Mouse (Mus musculus) monocyte, adult 5-6 weeks (primary cell): ENCODE results near the gene Samd14. TPM values are rescaled to one million over a fixed set of nuclear protein-coding genes. Genes with fewer than 3 reads are reported as not detected.

Source experiments
- ATAC-seq: fragments of 153-309, 156-312 bp; replicated peaks from 2 replicates; pipeline ENCODE4 v1.8.0; 2017; ENCODE audit warnings: mild to moderate bottlenecking; ENCODE audit not compliant: low TSS enrichment, insufficient number of reproducible peaks, severe bottlenecking, poor library complexity, low FRiP score
- total RNA-seq: library from RNA; stranded (forward); fragments of 200-1000, 200-491, 200-594 nt; gene quantifications from 3 replicates; pipeline ENCODE4 v1.2.3, GENCODE M21; 2017

Samd14 gene
- total RNA-seq, 1 experiment from 2014 or later, result 0.38 TPM

- ATAC-seq, result no peak
Measured at GRCm38 (mm10) chr11:95025227-95026012, 15.7 kb downstream of the Samd14 start.

- no peak for ATAC-seq
Measured at GRCm38 (mm10) chr11:95026090-95026542, 16.4 kb downstream of the Samd14 start.

GRCm38 (mm10) chr11:95026849-95027248, 17.2 kb downstream of the Samd14 start:
- no peak for ATAC-seq

- ATAC-seq, result no peak
Measured at GRCm38 (mm10) chr11:95027850-95028470, 18.3 kb downstream of the Samd14 start.

GRCm38 (mm10) chr11:95032945-95033344, 23.3 kb downstream of the Samd14 start:
- no peak for ATAC-seq

GRCm38 (mm10) chr11:95033617-95034016, 23.9 kb downstream of the Samd14 start:
- no peak for ATAC-seq

GRCm38 (mm10) chr11:95034902-95035301, 25.2 kb downstream of the Samd14 start:
- ATAC-seq, result no peak

GRCm38 (mm10) chr11:95036521-95036920, 26.8 kb downstream of the Samd14 start:
- no peak for ATAC-seq

- ATAC-seq, result no peak
Measured at GRCm38 (mm10) chr11:95037306-95037705, 27.6 kb downstream of the Samd14 start.

GRCm38 (mm10) chr11:95038156-95038817, 28.6 kb downstream of the Samd14 start:
- no peak for ATAC-seq

GRCm38 (mm10) chr11:95038818-95039655, 29.4 kb downstream of the Samd14 start:
- no peak for ATAC-seq

- ATAC-seq, result no peak
Measured at GRCm38 (mm10) chr11:95039766-95040165, 30.1 kb downstream of the Samd14 start.

GRCm38 (mm10) chr11:95040491-95041138, 30.9 kb downstream of the Samd14 start:
- no peak for ATAC-seq

- peak; percentile 96 for ATAC-seq
Measured at GRCm38 (mm10) chr11:95041139-95041609, 31.5 kb downstream of the Samd14 start, which contains the start of gene Pdk2. Gene Pdk2 (minus strand): TSS chr11:95041354.

GRCm38 (mm10) chr11:95042096-95042495, 32.4 kb downstream of the Samd14 start:
- peak; percentile 48; the same call in 1 of the 2 replicates for ATAC-seq

- no peak for ATAC-seq
Measured at GRCm38 (mm10) chr11:95043060-95043459, 33.4 kb downstream of the Samd14 start.

GRCm38 (mm10) chr11:95043608-95044007, 33.9 kb downstream of the Samd14 start:
- ATAC-seq, result no peak
